Mouse (Mus musculus): Measurements from ENCODE around the gene Oaz1.

DNA sequence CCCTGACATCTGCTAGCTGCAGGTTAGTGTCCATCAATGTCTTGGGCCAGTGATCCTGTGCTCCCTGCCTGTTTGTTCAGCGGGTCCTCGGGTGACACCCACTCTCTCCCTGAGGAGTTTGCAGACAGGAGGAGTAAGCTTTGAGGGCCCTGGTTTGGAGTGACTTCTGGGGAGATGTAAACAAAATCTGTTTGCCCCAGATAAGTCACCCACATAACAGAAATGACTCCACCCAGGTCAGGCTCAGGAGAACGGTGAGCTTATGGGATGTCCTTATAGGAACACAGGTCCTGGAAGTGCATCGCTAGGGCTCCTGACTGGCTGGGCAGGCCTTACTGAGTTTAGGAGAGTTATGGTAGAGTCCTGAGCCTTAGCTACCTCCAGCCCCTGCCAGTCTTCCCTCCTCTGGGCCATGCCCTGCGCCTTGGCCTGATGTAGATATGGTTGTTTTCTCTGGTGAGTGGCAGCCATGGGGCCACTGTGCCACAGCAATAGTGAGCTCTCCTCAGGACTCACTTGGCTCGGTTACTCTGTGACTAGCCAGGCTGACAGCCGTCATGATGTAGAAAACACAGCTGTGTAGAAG is 32.0 kb downstream of the Oaz1 start:
- TF ChIP-seq CTCF (IDR thresholded peaks at IDR 0.05; ENCODE audit: control insufficient read depth, insufficient read depth, low read length) (no peak), POLR2A (IDR thresholded peaks at IDR 0.05; ENCODE audit: borderline replicate concordance, control insufficient read depth, low read depth, low read length) (peak; percentile 48; the same call in 1 of the 2 replicates)
